Mouse (Mus musculus) embryo, embryonic 10 days (tissue): ENCODE results near the gene V1ra8.
"Not testable (repeated sequence)": the region's sequence is repeated elsewhere in the genome, so short reads cannot be mapped to it uniquely, and the experiment has no call there.

Experiments used
- DNase-seq: peaks from one replicate; pipeline ENCODE4 v3.0.0-alpha.2; 2015; ENCODE audit warnings: low spot score

Gene V1ra8

DNA sequence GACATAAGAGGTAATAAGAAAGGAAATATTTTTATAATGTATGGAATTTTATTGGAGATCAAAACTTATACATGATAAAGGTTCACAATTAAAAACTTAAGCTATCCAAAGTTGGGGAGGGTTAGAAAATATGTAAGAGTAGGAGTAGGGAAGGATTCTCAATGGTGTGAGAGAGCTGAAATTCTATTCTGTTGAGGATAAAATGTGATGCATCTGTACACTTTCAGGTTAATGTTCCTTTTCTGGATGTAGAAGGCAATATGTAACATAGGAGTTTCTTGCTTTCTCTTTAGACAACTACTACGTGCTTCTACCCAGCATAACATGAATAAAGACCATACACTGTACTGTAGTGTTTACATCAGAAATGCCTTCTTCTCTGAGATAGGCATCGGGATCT lies at the start of gene V1ra8:
Gene V1ra8, plus strand, starts transcription at position 301 of the 400 bp plus-strand sequence.
- not testable (repeated sequence) for DNase-seq

DNA sequence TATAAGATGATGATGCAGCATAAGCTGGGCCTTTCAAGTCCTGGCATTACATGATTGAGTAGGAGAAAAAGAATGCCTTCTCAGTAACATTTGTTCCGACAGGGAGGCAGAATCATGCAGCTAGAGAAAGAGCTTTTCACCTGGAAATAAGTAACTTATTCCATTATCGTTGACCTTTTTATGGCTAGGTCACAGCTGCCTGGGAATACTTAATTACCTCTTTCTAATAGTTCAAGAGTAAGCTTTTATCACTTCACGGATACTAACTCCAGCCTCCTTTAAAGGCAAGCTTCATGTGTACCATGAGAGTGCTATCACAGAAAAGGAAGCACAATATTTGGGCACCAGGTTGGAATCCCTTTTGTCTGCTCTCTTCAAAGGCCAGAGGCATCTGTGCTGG lies 42.5 kb upstream of the V1ra8 start:
- no peak for DNase-seq

DNA sequence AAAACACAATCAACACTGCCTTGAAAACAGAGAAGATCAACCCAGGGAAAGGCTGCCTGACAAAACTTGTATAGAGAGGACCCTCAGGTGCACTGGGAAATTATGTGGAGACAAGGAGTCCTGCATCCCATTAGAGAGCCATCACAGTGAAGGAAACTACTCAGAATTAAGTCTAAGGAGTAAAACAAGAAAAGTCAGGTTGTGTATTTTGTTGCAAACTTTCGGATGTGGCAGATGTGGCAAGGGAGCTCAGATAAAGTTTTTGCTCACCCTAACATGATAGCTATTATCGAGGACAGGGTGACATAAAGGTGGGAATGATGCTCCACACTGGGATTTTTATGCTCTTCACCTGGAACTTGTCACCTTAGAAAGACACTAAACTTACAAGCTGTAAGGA lies 28.1 kb upstream of the V1ra8 start, which contains the start of gene Vmn1r52:
Gene Vmn1r52, plus strand, starts transcription at position 301 of the 400 bp plus-strand sequence.
- no peak for DNase-seq

DNA sequence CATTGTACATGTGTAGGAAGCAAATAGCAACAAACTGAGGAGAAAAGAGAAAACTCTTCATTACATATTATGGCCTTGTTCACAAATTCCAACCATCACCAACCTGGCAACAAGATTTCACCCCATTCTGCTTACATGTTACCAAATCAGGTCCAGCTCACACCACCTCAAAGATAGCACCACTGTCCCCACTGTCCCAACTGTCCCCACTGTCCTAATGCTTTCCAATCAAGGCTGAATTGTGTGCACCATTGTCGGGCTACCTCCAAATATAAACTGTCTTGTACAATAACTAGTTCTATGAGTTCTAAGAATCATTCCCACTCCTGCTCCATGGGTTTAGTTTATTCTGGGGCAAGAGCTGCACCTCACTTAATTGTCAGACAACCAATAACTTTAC lies 21.7 kb downstream of the V1ra8 start, which contains the start of gene Vmn1r53:
Gene Vmn1r53, minus strand, starts transcription at position 101 of the 400 bp plus-strand sequence.
- DNase-seq, result no peak

DNA sequence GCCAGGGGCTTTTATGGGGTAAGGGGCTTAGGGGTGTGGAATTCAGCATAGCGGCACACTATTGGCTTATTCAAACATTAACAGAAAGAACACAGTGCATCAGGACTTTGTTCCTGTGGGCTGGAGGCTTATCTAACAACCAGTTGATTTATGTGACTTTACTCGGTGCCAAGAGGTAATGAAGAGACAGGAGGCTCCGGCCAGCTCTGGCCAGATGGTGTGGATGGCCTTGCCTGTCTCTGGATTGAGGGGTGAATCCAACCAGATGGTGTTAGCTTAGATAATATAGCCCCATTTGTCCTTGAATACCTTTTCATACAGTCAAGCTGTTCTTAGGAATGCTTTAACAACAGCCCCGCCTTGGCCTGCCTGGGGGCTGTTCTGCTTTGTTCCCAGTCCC lies 29.5 kb downstream of the V1ra8 start:
- DNase-seq, result not testable (repeated sequence)

DNA sequence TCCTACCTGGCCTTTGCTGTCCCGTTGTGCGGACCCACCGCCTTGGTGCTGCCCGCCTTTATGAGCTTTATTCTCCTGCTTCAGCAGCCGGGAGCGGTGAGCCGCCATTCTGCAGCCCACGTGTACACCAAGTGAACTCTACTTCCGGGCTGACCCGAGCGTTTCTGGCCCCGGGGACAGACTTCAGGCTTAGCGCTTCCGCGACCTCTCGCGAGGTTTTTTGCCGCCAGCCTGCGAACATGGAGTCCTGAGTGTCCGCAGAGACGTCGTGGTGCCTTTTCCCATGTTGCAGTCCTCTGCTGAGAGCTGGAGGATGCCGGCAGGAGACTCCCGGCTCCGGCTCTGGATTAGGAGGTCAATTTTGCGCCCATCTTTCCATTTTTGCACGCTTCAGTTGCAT lies 30.1 kb downstream of the V1ra8 start:
- DNase-seq, result no peak

DNA sequence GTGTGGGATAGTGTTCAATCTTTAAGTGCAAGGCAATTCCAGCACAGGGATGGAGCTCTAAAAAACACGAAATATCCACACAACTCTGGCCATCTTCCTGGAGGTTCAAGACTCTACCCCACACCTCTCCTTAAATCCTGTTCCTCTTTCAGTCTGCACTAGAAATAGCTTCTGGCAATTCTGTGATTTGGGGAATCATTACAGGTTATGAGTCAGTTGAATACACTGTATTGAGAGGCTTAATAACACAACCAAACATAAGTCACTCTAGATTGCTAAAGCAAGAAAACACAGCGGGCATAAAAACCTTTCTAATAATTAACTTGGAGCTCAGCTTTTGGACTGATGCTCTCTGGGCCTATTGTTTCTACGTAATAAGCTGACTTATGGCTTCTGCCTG lies 41.4 kb downstream of the V1ra8 start:
- no peak for DNase-seq

DNA sequence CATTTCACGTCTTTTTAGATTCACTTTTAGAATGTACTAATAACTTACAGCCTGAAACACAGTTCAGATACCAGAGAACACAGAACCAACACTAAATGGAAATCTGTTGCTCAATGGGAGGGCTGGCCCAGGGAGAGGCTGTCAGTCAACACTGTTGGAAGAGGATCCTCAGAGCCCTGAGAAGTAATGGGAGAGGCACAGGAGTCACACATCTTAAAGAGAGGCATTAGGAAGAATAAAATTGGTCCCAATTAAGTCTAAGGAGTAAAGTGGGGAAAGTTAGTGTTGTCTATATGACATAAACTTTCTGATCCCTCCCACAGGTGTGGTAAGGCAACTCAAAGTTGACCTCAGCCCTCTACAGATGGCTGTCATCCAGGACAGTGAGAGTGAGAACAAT lies 43.4 kb downstream of the V1ra8 start, which contains the start of gene Vmn1r54:
Gene Vmn1r54, plus strand, starts transcription at position 301 of the 400 bp plus-strand sequence.
- DNase-seq, result no peak
